Mouse (Mus musculus) bone marrow, adult 2 months (tissue): ENCODE measurements around the gene Ush2a.

ENCODE experiments used
- CTCF ChIP-seq: fragments of 200-500 bp; IDR thresholded peaks from 2 replicates; pipeline ENCODE4 v1.5.1; 2011; ENCODE audit warnings: low read length, control low read depth; ENCODE audit not compliant: control insufficient read depth, insufficient read depth
- POLR2A ChIP-seq: fragments of 200-500 bp; IDR thresholded peaks from 2 replicates; pipeline ENCODE4 v1.6.1; 2011; ENCODE audit warnings: low read depth, mild to moderate bottlenecking, control low read depth, low read length, borderline replicate concordance; ENCODE audit not compliant: control insufficient read depth

DNA sequence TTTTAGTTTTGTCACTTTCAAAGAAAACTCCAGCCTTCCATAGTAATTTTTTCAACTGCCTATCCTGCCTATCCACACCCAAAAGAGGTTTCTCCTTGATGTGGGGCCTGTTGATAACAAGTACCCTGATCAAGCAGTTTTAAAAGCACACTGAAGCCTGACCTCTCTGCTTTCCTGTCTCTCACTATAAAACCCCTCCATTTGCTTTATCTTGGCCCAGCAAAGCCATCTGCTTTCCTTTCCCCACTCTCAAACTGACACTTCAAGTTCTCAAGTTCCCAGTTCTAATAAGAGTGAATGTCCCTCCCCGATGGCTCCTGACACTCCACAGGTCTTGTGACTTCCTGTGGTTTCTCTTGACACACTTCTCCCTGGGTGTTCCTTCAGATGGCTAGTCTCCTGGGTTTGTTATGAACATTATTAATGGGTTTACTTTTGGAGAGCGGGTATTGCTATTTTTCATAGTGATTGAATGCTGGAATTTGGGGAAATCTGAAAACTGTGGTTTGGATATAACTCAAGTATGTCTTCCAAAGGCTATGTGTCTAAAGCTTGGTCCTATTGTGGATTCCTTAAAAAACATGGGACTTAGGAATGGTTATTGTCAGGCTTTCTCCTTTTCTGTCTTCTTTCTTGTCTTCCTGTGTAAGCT lies 126.1 kb downstream of the Ush2a start:
- TF ChIP-seq POLR2A (no peak), CTCF (no peak)
